Mouse (Mus musculus) small intestine, adult 2 months (tissue): ENCODE measurements around the gene Rpp25. TPM values are rescaled to one million over a fixed set of nuclear protein-coding genes. Genes with fewer than 3 reads are reported as not detected.

Experiments
- H3K27ac ChIP-seq: fragments of 200-500 bp; 2 replicates; pipeline ENCODE4 v1.5.1; 2012; ENCODE audit warnings: low read depth, low read length, control low read depth, inconsistent platforms; ENCODE audit not compliant: insufficient read depth
- H3K27me3 ChIP-seq: fragments of 200-500 bp; 2 replicates; pipeline ENCODE4 v1.6.1; 2012; ENCODE audit warnings: mild to moderate bottlenecking, moderate library complexity, low read length, inconsistent platforms; ENCODE audit not compliant: control insufficient read depth, insufficient read depth
- H3K36me3 ChIP-seq: fragments of 200-500 bp; 2 replicates; pipeline ENCODE4 v1.6.1; 2012; ENCODE audit warnings: mild to moderate bottlenecking, low read length, control low read depth, inconsistent platforms; ENCODE audit not compliant: control insufficient read depth, insufficient read depth
- H3K4me1 ChIP-seq: fragments of 200-500 bp; 2 replicates; pipeline ENCODE4 v1.6.1; 2012; ENCODE audit warnings: low read length, inconsistent platforms, mixed read lengths; ENCODE audit not compliant: control insufficient read depth, insufficient read depth, insufficient read length
- H3K4me3 ChIP-seq: fragments of 200-500 bp; 2 replicates; pipeline ENCODE4 v1.5.1; 2012; ENCODE audit warnings: low read depth, mild to moderate bottlenecking, control low read depth, inconsistent platforms, low read length, moderate library complexity
- CTCF ChIP-seq: fragments of 200-500 bp; IDR thresholded peaks from 2 replicates; pipeline ENCODE4 v1.5.1; 2012; ENCODE audit warnings: low read depth, mild to moderate bottlenecking, control low read depth, inconsistent platforms, low read length, moderate library complexity, mixed read lengths; ENCODE audit not compliant: insufficient replicate concordance, insufficient read length; ENCODE audit errors: extremely low read depth
- POLR2A ChIP-seq: fragments of 200-500 bp; IDR thresholded peaks from 2 replicates; pipeline ENCODE4 v1.6.1; 2012; ENCODE audit warnings: low read depth, mild to moderate bottlenecking, control low read depth, inconsistent platforms, low read length, moderate library complexity
- WGBS: fragments of 180-500 bp; shearing (Covaris S2); methylation state at CpG from one replicate; pipeline ENCODE4 v1.1.7; 2018; 5-methylcytosine and 5-hydroxymethylcytosine counted together
- polyA plus RNA-seq: library from polyadenylated mRNA; depleted of rRNA; stranded (reverse); fragments of >200 nt; gene quantifications from 2 replicates; pipeline ENCODE4 v1.2.3, GENCODE M21; 2012

Gene Rpp25
- polyA plus RNA-seq, 1 experiment, result 1.2 TPM

DNA sequence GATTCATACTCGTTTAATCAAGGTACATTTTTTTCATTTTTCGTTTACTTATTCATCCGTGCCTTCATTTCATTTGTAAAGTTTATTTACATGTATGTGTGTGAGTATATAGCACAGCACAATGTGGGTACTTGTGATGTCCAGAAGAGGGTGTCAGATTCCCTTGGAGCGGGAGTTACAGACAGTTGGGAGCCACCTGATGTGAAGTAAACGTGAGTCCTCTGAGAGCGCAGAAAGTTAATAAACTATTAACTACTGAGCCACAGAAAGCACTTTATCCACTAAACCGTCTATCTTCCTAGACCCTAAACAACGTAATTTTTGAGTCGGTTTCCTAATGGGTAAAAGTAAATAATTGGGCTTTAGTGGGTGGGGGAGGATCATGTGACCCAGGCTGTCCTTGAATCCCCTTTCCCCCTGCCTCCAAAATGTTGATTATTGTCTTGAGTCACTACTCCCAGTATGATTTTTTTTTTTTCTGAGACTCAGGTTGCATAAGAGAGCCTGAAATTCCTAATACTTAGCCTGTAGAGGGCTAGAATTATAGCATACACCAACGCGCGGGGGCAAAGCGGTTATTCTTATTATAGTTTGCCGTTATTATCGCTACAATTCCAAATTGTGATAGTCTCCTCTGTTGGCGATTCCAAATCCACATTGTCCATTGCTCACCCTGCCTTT, 16.7 kb downstream of the Rpp25 start:
- Histone ChIP-seq H3K27me3 (no peaks in the 10 kb centered on the region), H3K27ac (peak overlapping the region; percentile 34; the same call in 1 of the 2 replicates), H3K4me1 (peaks cover 3% of the 10 kb centered on the region; the same call in 1 of the 2 replicates), H3K36me3 (0 out of 2 replicates have a peak, but pooled peaks cover 2% of the 10 kb centered on the region), H3K4me3 (peak overlapping the region; percentile 90)
- 24% methylated on average over 16 of the region's 16 CpGs for WGBS
- TF ChIP-seq POLR2A (no peak), CTCF (no peak)

- H3K27me3 ChIP-seq, result no peaks in the 10 kb centered on the region
- TF ChIP-seq CTCF, result no peak
- peak; percentile 93 for TF ChIP-seq POLR2A
- under 1% methylated on average over 95 of the region's 95 CpGs for WGBS
Observed at GRCm38 (mm10) chr9:57521056-57521911, 17.5 kb downstream of the Rpp25 start, which contains the start of gene Cox5a. Gene Cox5a (plus strand): TSS chr9:57521274.

GRCm38 (mm10) chr9:57522114-57522860, 18.5 kb downstream of the Rpp25 start:
- no peaks in the 10 kb centered on the region for H3K27me3 ChIP-seq
- TF ChIP-seq POLR2A, result no peak
- H3K27ac ChIP-seq, result peak overlapping the region; percentile 97
- 0 out of 2 replicates have a peak, but pooled peaks cover 2% of the 10 kb centered on the region for H3K36me3 ChIP-seq
- WGBS, result 8% methylated on average over 7 of the region's 7 CpGs
- H3K4me1 ChIP-seq, result peaks cover 3% of the 10 kb centered on the region; the same call in 1 of the 2 replicates
- peak overlapping the region; percentile 90 for H3K4me3 ChIP-seq

More at GRCm38 (mm10) chr9:57521056-57521911, 17.5 kb downstream of the Rpp25 start, which contains the start of gene Cox5a:
- peak within 1 kb of the TSS; percentile 97 for H3K27ac ChIP-seq
- H3K4me3 ChIP-seq, result peak within 1 kb of the TSS; percentile 90
- H3K36me3 ChIP-seq, result 0 out of 2 replicates have a peak, but pooled peaks cover 2% of the 10 kb centered on the region
- peaks cover 3% of the 10 kb centered on the region; the same call in 1 of the 2 replicates for H3K4me1 ChIP-seq

DNA sequence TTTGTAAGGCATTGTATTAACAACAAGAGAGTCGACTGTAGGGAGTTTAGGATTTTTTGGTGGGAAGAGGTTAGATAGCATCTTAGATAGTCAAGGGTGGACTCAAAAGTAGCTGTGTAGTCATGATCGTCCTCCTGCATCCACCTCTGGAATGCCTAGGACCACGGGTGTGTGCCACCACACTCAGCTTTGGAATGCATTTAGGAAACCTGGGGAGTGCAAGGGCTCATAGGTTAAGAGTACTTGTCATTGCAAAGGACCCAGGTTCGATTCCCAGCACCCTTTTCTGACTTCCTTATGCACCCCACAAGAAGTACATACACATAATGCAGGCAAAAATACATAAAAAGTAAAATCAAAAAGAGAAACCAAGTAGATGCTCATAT, 19.0 kb downstream of the Rpp25 start:
- peaks cover 3% of the 10 kb centered on the region; the same call in 1 of the 2 replicates for H3K4me1 ChIP-seq
- peak overlapping the region; percentile 24; the same call in 1 of the 2 replicates for H3K4me3 ChIP-seq
- 0 out of 2 replicates have a peak, but pooled peaks cover 2% of the 10 kb centered on the region for H3K36me3 ChIP-seq
- 38% methylated on average over 4 of the region's 4 CpGs for WGBS
- TF ChIP-seq POLR2A, result no peak
- TF ChIP-seq CTCF, result no peak
- no peaks in the 10 kb centered on the region for H3K27me3 ChIP-seq
- no peak overlapping the region for H3K27ac ChIP-seq

DNA sequence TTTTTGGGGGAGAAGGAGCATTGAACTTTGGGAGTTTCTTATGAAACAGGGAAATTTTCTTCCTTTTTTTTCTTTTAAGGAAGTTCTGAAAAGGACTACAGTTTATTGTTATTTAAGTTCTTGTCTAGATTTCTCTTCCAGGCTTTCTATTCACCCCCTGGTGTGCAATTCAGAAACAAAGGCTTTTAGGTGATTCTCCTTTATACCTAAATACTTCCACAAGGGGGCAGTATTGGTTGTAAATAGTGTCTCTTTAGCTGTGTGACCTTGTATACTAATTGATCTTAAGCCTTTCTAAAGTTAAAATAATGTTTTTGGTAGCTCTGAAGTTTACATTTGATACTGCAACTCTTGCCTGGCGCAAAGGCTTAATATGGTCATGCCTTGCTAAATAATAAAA, 19.9 kb downstream of the Rpp25 start:
- H3K4me3 ChIP-seq, result no peak overlapping the region
- H3K36me3 ChIP-seq, result peaks cover 4% of the 10 kb centered on the region; the same call in 1 of the 2 replicates
- TF ChIP-seq POLR2A, result no peak
- no peak for TF ChIP-seq CTCF
- WGBS, result 54% methylated on average over 1 of the region's 1 CpGs
- no peak overlapping the region for H3K27ac ChIP-seq
- H3K4me1 ChIP-seq, result peaks cover 3% of the 10 kb centered on the region; the same call in 1 of the 2 replicates
- H3K27me3 ChIP-seq, result no peaks in the 10 kb centered on the region

- Histone ChIP-seq H3K4me1 (peaks cover 3% of the 10 kb centered on the region; the same call in 1 of the 2 replicates), H3K36me3 (peaks cover 8% of the 10 kb centered on the region), H3K27ac (no peak overlapping the region), H3K27me3 (no peaks in the 10 kb centered on the region), H3K4me3 (no peak overlapping the region)
- no peak for TF ChIP-seq CTCF
- TF ChIP-seq POLR2A, result no peak
Observed at GRCm38 (mm10) chr9:57524439-57524838, 20.6 kb downstream of the Rpp25 start.
